In genomic region chr2:79030990-79031389, GRCm38 (mm10) we compare ENCODE assay signal across 19 mouse cellular contexts.
A peak's percentile ranks its signal among the peaks of the same experiment; 100 is the strongest.
DNase-seq lines count a peak whose midpoint lies in the region; ATAC-seq and TF ChIP-seq lines count a peak whose summit lies in the region.
"Had no signal": no experiment of that assay in that cellular context is flagged by ENCODE, and none has a peak within 500 bp of the region (broad histone marks: within the 10 kb centered on the region; RNA-seq: fewer than 3 reads in every experiment).

No protein-coding gene starts in this region.

- no peaks in the 10 kb centered on the region for H3K79me2 ChIP-seq in CH12.LX (replicated peaks; ENCODE audit: control insufficient read depth, extremely low read depth, insufficient read depth, poor library complexity, severe bottlenecking)

- no peaks in the 10 kb centered on the region for H3K27me3 ChIP-seq in CH12.LX (replicated peaks)
- no peaks in the 10 kb centered on the region for H3K27me3 ChIP-seq in midbrain, embryonic 13.5 days
- H3K27me3 ChIP-seq: embryonic facial prominence, embryonic 13.5 days; forebrain, embryonic 15.5 days; heart, embryonic 12.5 days; hindbrain, embryonic 15.5 days; limb, embryonic 13.5 days; liver, embryonic 15.5 days had no signal

- TF ChIP-seq RAD21 in CH12.LX (IDR thresholded peaks at IDR 0.05; ENCODE audit: low read depth, low read length) = peak; percentile 36

- peak overlapping the region; percentile 63; the same call in 1 of the 2 replicates for H3K4me2 ChIP-seq in CH12.LX (ENCODE audit: insufficient read depth, low read depth, poor library complexity, severe bottlenecking)
- no peak overlapping the region for H3K4me2 ChIP-seq in midbrain, embryonic 13.5 days (replicated peaks)
- H3K4me2 ChIP-seq: embryonic facial prominence, embryonic 13.5 days; forebrain, embryonic 15.5 days; heart, embryonic 12.5 days; hindbrain, embryonic 15.5 days; limb, embryonic 13.5 days; liver, embryonic 15.5 days had no signal

- no peak overlapping the region for H3K9ac ChIP-seq in CH12.LX (ENCODE audit: insufficient read depth, low read depth)
- H3K9ac ChIP-seq in midbrain, embryonic 13.5 days (replicated peaks) = no peak overlapping the region
- H3K9ac ChIP-seq: embryonic facial prominence, embryonic 13.5 days; forebrain, embryonic 15.5 days; heart, embryonic 12.5 days; hindbrain, embryonic 15.5 days; limb, embryonic 13.5 days; liver, embryonic 15.5 days had no signal

- DNase-seq in heart, postnatal 10 days = peak; percentile 18 to 24
- DNase-seq in heart, postnatal 25 days (ENCODE audit: low spot score) = no peak
- peak; percentile 42 for DNase-seq in 3T3-L1 (ENCODE audit: low read depth, low spot score)
- DNase-seq in CH12.LX (ENCODE audit: extremely low read depth) = peak; percentile 76
- DNase-seq in brain, embryonic 14.5 days (ENCODE audit: low read depth) = peak; percentile 15
- DNase-seq in layer of hippocampus, postnatal 10 days (ENCODE audit: low spot score in 2 of 2) = no peak
- DNase-seq: cerebellum, adult 8-10 months; heart, postnatal 36 days; kidney, postnatal 36 days; layer of hippocampus, adult 9-11 months; right cerebral cortex, postnatal 4 days had no signal

- no peaks in the 10 kb centered on the region for H3K36me3 ChIP-seq in CH12.LX (replicated peaks in 1 of 2; ENCODE audit: control insufficient read depth in 1 of 2, insufficient read depth in 1 of 2, low read length in 1 of 2)
- H3K36me3 ChIP-seq in midbrain, embryonic 13.5 days = no peaks in the 10 kb centered on the region
- H3K36me3 ChIP-seq: embryonic facial prominence, embryonic 13.5 days; forebrain, embryonic 15.5 days; heart, embryonic 12.5 days; hindbrain, embryonic 15.5 days; limb, embryonic 13.5 days; liver, embryonic 15.5 days had no signal

- dilution Hi-C loops in CH12.LX (cut with MboI; ENCODE audit: extremely low pct_ligation_motif_present, extremely low pct_unique_long_range_greater_than_20kb, low sequenced_read_pairs) = no loop called here

- WGBS in midbrain, embryonic 13.5 days = 48% methylated on average over 1 of the region's 1 CpGs

- in situ Hi-C loops in CH12.LX (cut with MboI; ENCODE audit: low pct_ligation_motif_present, low pct_unique_long_range_greater_than_20kb, low sequenced_read_pairs) = loop anchor here (5.0 kb wide), 1 partner anchor 226 kb away; the partner anchor contains the start of gene Itga4

- no peak for ATAC-seq in midbrain, embryonic 13.5 days
- ATAC-seq: forebrain, embryonic 15.5 days; intestine, embryonic 16.5 days had no signal

- peaks cover 7 to 29% of the 10 kb centered on the region in 2 experiments for H3K4me1 ChIP-seq in CH12.LX (ENCODE audit: control insufficient read depth in 1 of 2, insufficient read depth in 2 of 2)
- H3K4me1 ChIP-seq in midbrain, embryonic 13.5 days (replicated peaks) = no peaks in the 10 kb centered on the region
- H3K4me1 ChIP-seq: embryonic facial prominence, embryonic 13.5 days; forebrain, embryonic 15.5 days; liver, embryonic 15.5 days had no signal

- no peak for TF ChIP-seq CTCF in CH12.LX (conservative IDR thresholded peaks at IDR 0.05 in 1 of 2, IDR thresholded peaks at IDR 0.05 in 1 of 2; ENCODE audit: low read depth in 2 of 2, low read length in 2 of 2)
- no peak for TF ChIP-seq CTCF in brain, embryonic 14.5 days (IDR thresholded peaks at IDR 0.05; ENCODE audit: borderline replicate concordance, extremely low read depth, insufficient read depth, insufficient read length)

- H3K27ac ChIP-seq in CH12.LX (ENCODE audit: insufficient read depth, low read depth) = peak overlapping the region; percentile 61
- no peak overlapping the region for H3K27ac ChIP-seq in midbrain, embryonic 13.5 days
- H3K27ac ChIP-seq: embryonic facial prominence, embryonic 13.5 days; forebrain, embryonic 15.5 days; hindbrain, embryonic 15.5 days; limb, embryonic 13.5 days; liver, embryonic 15.5 days had no signal

- no peaks in the 10 kb centered on the region for H3K9me3 ChIP-seq in CH12.LX (replicated peaks; ENCODE audit: low read length)
- H3K9me3 ChIP-seq in midbrain, embryonic 13.5 days = peaks cover 7% of the 10 kb centered on the region
- H3K9me3 ChIP-seq: embryonic facial prominence, embryonic 13.5 days; forebrain, embryonic 15.5 days; heart, embryonic 12.5 days; hindbrain, embryonic 15.5 days; limb, embryonic 13.5 days; liver, embryonic 15.5 days had no signal

- intact Hi-C loops in heart, postnatal 10 days (cut with DNase I) = no loop called here
- intact Hi-C loops in heart, postnatal 25 days (cut with DNase I) = no loop called here

- TF ChIP-seq POLR2A in CH12.LX (IDR thresholded peaks at IDR 0.05; ENCODE audit: low read depth, low read length) = no peak
- TF ChIP-seq POLR2A in brain, embryonic 14.5 days (IDR thresholded peaks at IDR 0.05; ENCODE audit: borderline replicate concordance, extremely low read depth, insufficient read depth, insufficient read length, poor library complexity, severe bottlenecking) = no peak

- no peak overlapping the region for H3K4me3 ChIP-seq in CH12.LX (replicated peaks in 1 of 3; ENCODE audit: low read depth in 2 of 3, low read length in 2 of 3, poor library complexity in 1 of 3)
- H3K4me3 ChIP-seq in midbrain, embryonic 13.5 days (replicated peaks) = no peak overlapping the region
- H3K4me3 ChIP-seq: embryonic facial prominence, embryonic 13.5 days; forebrain, embryonic 15.5 days; heart, embryonic 12.5 days; hindbrain, embryonic 15.5 days; limb, embryonic 13.5 days; liver, embryonic 15.5 days had no signal

- TF ChIP-seq EP300 in CH12.LX (IDR thresholded peaks at IDR 0.05; ENCODE audit: low read length) = peak; percentile 93

TF ChIP-seq in CH12.LX, 34 proteins besides CTCF, POLR2A, EP300 and RAD21:
- TF ChIP-seq TBP (conservative IDR thresholded peaks at IDR 0.05; ENCODE audit: low read depth, low read length) = peak; percentile 61; the same call in 1 of the 2 replicates
- no peak for TF ChIP-seq NELFE (IDR thresholded peaks at IDR 0.05; ENCODE audit: low read depth, low read length)
- TF ChIP-seq MEF2A (IDR thresholded peaks at IDR 0.05; ENCODE audit: borderline replicate concordance, low read depth, low read length) = peak; percentile 86
- TF ChIP-seq E2F4 (IDR thresholded peaks at IDR 0.05; ENCODE audit: insufficient replicate concordance, low read depth, low read length) = no peak
- peak; percentile 59 for TF ChIP-seq BHLHE40 (IDR thresholded peaks at IDR 0.05; ENCODE audit: low read depth, low read length)
- no peak for TF ChIP-seq KAT2A (IDR thresholded peaks at IDR 0.05; ENCODE audit: insufficient replicate concordance, low read length)
- no peak for TF ChIP-seq MXI1 (IDR thresholded peaks at IDR 0.05; ENCODE audit: low read depth, low read length)
- TF ChIP-seq ZNF384 (IDR thresholded peaks at IDR 0.05; ENCODE audit: low read depth, low read length) = no peak
- 0 out of 2 replicates have a peak, but pooled peaks have one; percentile 21 for TF ChIP-seq RCOR1 (conservative IDR thresholded peaks at IDR 0.05; ENCODE audit: low read depth, low read length)
- TF ChIP-seq CHD2 (IDR thresholded peaks at IDR 0.05; ENCODE audit: low read length) = 0 out of 2 replicates have a peak, but pooled peaks have one; percentile 39
- no peak for TF ChIP-seq HCFC1 (IDR thresholded peaks at IDR 0.05; ENCODE audit: low read depth, low read length)
- TF ChIP-seq ZKSCAN1 (IDR thresholded peaks at IDR 0.05; ENCODE audit: borderline replicate concordance, low read depth, low read length) = no peak
- TF ChIP-seq NRF1 (IDR thresholded peaks at IDR 0.05; ENCODE audit: low read depth, low read length) = no peak
- TF ChIP-seq MYC (IDR thresholded peaks at IDR 0.05; ENCODE audit: low read depth, low read length) = peak; percentile 46; the same call in 1 of the 2 replicates
- peak; percentile 81; the same call in 1 of the 2 replicates for TF ChIP-seq IRF4 (IDR thresholded peaks at IDR 0.05; ENCODE audit: low read depth, low read length)
- no peak for TF ChIP-seq ELF1 (IDR thresholded peaks at IDR 0.05; ENCODE audit: low read depth, low read length)
- no peak for TF ChIP-seq ZC3H11A (IDR thresholded peaks at IDR 0.05; ENCODE audit: low read depth, low read length)
- TF ChIP-seq SIN3A (IDR thresholded peaks at IDR 0.05; ENCODE audit: low read length) = peak; percentile 42; the same call in 1 of the 2 replicates
- TF ChIP-seq MAFK (IDR thresholded peaks at IDR 0.05; ENCODE audit: insufficient replicate concordance, low read length) = no peak
- TF ChIP-seq USF2 (conservative IDR thresholded peaks at IDR 0.05; ENCODE audit: low read depth, low read length) = no peak
- TF ChIP-seq JUN (IDR thresholded peaks at IDR 0.05; ENCODE audit: insufficient read depth, low read depth, low read length) = peak; percentile 100
- peak; percentile 23 for TF ChIP-seq SMC3 (IDR thresholded peaks at IDR 0.05; ENCODE audit: low read depth, low read length)
- TF ChIP-seq USF1 (IDR thresholded peaks at IDR 0.05; ENCODE audit: low read depth, low read length) = no peak
- TF ChIP-seq ZMIZ1 (IDR thresholded peaks at IDR 0.05; ENCODE audit: low read depth, low read length) = no peak
- peak; percentile 94 for TF ChIP-seq ETS1 (conservative IDR thresholded peaks at IDR 0.05; ENCODE audit: low read depth, low read length)
- no peak for TF ChIP-seq CHD1 (IDR thresholded peaks at IDR 0.05; ENCODE audit: low read depth, low read length)
- TF ChIP-seq TCF12 (IDR thresholded peaks at IDR 0.05; ENCODE audit: low read depth, low read length) = peak; percentile 99
- no peak for TF ChIP-seq UBTF (IDR thresholded peaks at IDR 0.05; ENCODE audit: low read depth, low read length)
- TF ChIP-seq MAX (IDR thresholded peaks at IDR 0.05; ENCODE audit: low read length) = 0 out of 2 replicates have a peak, but pooled peaks have one; percentile 61
- TF ChIP-seq MAZ (IDR thresholded peaks at IDR 0.05; ENCODE audit: low read depth, low read length) = no peak
- no peak for TF ChIP-seq POLR2AphosphoS2 (IDR thresholded peaks at IDR 0.05; ENCODE audit: low read depth, low read length)
- TF ChIP-seq PAX5 (IDR thresholded peaks at IDR 0.05; ENCODE audit: low read length) = no peak
- TF ChIP-seq GABPA (IDR thresholded peaks at IDR 0.05; ENCODE audit: insufficient replicate concordance, low read depth, low read length) = no peak
- TF ChIP-seq JUND (conservative IDR thresholded peaks at IDR 0.05; ENCODE audit: low read depth, low read length) = peak; percentile 96

Comparison
In these comparisons a context has a peak if more than half of its experiments do, and no peak if none do; other contexts are left out.
1. DNase-seq: peak in heart, postnatal 10 days (2 of 2), 3T3-L1 (single experiment), CH12.LX (single experiment) and brain, embryonic 14.5 days (single experiment); none in heart, postnatal 25 days (single experiment) and layer of hippocampus, postnatal 10 days (0 of 2).